Mouse (Mus musculus) liver, adult (tissue): ENCODE data around the gene Retreg1.

Experiments
- GATA4 ChIP-seq: IDR thresholded peaks from 2 replicates; pipeline ENCODE4 v1.6.1; 2014; ENCODE audit warnings: mild to moderate bottlenecking, low read length; ENCODE audit not compliant: insufficient replicate concordance

The Retreg1 gene

DNA sequence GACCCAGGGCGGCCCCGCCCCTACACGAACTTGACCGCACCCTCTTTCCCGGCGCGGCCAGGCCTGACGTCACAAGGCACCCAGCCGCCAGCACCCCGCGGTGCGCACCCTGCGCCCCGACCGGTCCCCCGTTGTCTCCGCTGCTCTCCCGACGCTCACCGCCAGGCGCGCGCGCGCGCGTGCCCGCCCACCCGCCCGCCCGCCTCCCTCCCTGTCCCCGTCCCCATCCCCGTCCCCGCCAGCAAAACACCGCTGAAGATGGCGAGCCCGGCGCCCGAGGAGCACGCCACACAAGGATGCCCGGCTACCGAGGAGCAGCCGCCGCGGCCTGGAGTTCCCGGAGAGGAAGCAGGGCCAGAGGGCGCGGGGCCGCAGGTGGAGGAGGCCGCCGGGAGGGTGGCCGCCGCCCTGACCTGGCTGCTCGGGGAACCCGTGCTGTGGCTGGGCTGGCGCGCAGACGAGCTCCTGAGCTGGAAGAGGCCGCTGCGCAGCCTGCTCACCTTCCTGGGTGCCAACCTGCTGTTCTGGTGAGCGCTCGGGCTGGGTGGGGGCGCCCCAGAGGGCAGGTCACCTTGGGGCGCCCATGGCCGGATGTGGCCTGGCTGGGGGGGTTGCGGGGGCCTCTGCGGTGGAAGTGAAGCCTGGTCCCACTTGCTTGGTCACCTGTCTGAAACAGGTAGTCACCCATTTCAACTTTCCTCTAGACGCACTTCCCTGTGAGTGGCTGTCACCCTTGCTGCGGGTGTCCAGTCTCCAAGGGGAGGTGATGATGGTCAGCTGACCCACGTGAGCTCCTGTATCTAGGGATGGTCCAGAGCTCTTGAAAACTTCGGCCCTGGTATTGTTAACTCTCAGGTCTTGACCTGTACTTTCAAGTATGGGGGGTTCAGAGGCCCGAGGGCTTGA lies at the start of gene Retreg1:
Retreg1 (plus strand) TSS at position 95 of the 906 bp plus-strand sequence.
- no peak for TF ChIP-seq GATA4

- TF ChIP-seq GATA4 = no peak
Measured at GRCm38 (mm10) chr15:25794123-25794522, 48.9 kb upstream of the Retreg1 start.

GRCm38 (mm10) chr15:25795496-25795895 lies 47.5 kb upstream of the Retreg1 start:
- TF ChIP-seq GATA4 = no peak

DNA sequence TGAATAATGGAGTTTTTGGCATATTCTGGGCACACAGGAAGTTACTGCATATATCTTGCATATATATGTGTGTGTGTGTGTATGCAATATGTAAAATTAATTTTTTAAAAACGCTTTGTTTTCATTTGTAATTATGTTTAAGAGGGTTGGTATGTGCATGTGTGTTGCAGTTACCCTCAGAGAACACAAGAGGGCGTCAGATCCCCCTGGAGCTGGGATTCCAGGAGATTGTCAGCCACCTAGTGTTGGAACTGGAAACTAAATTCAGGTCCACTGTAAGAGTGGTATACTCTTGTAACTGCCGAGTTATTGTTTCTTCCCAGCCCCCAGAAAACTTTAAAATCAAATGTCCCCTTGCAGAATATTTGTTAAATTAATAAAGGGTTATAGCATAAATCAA lies 46.6 kb upstream of the Retreg1 start:
- no peak for TF ChIP-seq GATA4

DNA sequence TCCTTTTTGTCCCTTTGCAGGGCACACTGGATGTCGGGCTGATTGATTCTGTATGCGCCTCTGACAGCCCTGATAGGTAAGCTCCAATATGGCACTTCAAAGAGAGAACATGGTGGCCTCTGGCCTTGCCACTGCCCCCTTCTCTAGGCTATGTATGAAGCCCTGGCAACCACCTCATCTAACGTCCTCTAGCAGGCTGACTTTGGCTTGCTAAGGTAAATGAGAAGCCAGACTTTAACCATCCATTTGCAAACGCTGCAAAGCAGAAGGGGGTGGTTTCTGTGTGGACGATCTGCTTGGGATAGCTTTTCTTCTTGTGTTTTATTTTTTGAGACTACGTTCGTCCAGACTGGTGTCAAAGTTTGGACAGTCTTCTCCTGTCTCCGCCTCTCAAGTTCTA lies 45.8 kb upstream of the Retreg1 start:
- TF ChIP-seq GATA4 = no peak

- no peak for TF ChIP-seq GATA4
Measured at GRCm38 (mm10) chr15:25797888-25798287, 45.1 kb upstream of the Retreg1 start.

DNA sequence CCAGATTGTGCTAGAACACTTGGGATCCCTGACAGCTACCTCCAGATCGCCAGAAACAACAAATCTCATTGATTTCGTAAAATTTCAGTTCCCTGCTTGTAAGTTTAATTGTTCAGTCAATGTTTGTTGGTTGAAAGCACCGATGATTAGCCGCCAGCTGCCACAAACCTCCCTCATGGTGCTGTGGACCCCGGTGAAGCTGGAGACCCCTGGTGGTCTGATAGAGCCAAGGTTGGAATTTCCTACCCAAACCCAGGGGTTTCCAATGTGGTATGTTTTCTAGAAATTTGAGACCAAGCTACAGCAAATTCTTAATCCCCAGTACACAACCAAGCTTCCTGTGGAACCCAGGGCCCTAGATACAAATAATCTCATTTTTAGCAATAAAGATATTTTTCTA lies 41.3 kb upstream of the Retreg1 start:
- no peak for TF ChIP-seq GATA4

- TF ChIP-seq GATA4 = no peak
Measured at GRCm38 (mm10) chr15:25802194-25802593, 40.8 kb upstream of the Retreg1 start.

GRCm38 (mm10) chr15:25803111-25803510 lies 39.9 kb upstream of the Retreg1 start:
- no peak for TF ChIP-seq GATA4

GRCm38 (mm10) chr15:25805336-25806110 lies 37.5 kb upstream of the Retreg1 start:
- no peak for TF ChIP-seq GATA4

GRCm38 (mm10) chr15:25806363-25806762 lies 36.6 kb upstream of the Retreg1 start:
- no peak for TF ChIP-seq GATA4

DNA sequence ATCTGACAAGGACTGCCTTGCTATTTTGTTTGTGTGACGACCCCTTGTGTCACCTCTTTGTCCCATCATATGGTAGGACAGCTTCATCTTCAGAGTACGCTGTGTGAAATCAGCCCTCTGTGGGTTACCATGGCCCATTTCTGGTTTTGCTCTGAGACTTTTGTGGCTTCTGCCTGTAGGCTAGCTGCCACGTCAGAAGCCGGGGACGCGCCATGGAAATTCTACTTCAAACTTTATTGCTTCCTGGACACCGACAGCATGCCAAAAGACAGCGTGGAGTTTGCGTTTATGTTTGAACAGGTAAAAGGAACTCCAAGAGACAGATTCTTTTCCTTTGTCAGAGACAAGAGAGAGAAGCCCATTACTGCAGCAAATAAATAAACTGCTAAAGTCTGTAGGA lies 36.1 kb upstream of the Retreg1 start:
- no peak for TF ChIP-seq GATA4

- no peak for TF ChIP-seq GATA4
Measured at GRCm38 (mm10) chr15:25808677-25809460, 34.1 kb upstream of the Retreg1 start.

DNA sequence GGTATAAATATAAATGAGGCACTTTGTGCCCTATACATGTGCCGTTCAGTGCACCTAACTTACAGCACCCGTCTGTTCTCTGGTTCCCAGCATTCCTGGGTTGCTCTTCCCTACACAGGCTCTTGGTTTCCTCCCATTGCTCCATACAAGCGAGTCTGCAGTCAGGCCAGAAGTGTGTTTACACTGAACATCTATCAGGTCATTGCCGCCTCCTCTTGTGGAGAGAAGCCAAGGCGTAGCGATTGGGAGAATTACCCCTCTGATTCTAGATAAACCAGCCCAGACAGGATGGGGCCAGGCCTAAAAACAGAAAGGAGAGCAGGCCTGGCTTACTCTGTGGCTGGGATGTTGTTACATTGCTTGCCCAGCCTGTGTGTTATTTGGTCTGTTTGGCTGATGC lies 33.3 kb upstream of the Retreg1 start:
- peak; percentile 30; the same call in 1 of the 2 replicates for TF ChIP-seq GATA4

- TF ChIP-seq GATA4 = no peak
Measured at GRCm38 (mm10) chr15:25811834-25812250, 31.1 kb upstream of the Retreg1 start.
